Mouse (Mus musculus): ENCODE data around the gene Cd300ld4. TPM values are rescaled to one million over a fixed set of nuclear protein-coding genes. Genes with fewer than 3 reads are reported as not detected.
"Not testable (repeated sequence)": the region's sequence is repeated elsewhere in the genome, so short reads cannot be mapped to it uniquely, and the experiment has no call there.

Gene Cd300ld4
- not detected in 2 replicates for polyA plus RNA-seq (2015; fragmentation: Nextera tagmentation; extraction: Ambion mirVana)

GRCm38 (mm10) chr11:115026912-115027311 is at the start of gene Cd300ld4:
Gene Cd300ld4 (minus strand): TSS chr11:115027012.
- H3K4me1 ChIP-seq (ENCODE audit: insufficient read depth, low read depth, low read length); H3K4me3 ChIP-seq (ENCODE audit: low read depth, low read length); H3K27me3 ChIP-seq (replicated peaks; ENCODE audit: insufficient read depth, low read length); H3K4me2 ChIP-seq (replicated peaks; ENCODE audit: low read depth, low read length); DNase-seq (ENCODE audit: low spot score); H3K27ac ChIP-seq (ENCODE audit: low read length); H3K36me3 ChIP-seq (ENCODE audit: insufficient read depth, low read length); H3K9ac ChIP-seq (replicated peaks; ENCODE audit: low read depth); ATAC-seq; H3K9me3 ChIP-seq (ENCODE audit: low read length): not testable (repeated sequence)
- no CpG with 5 or more reads among the region's 6 CpGs for WGBS

- H3K36me3 ChIP-seq (ENCODE audit: insufficient read depth, low read length) = no peaks in the 10 kb centered on the region
- ATAC-seq (no peak), DNase-seq (ENCODE audit: low spot score) (no peak)
- H3K4me3 ChIP-seq (ENCODE audit: low read depth, low read length) = no peak overlapping the region
- no peak for TF ChIP-seq CTCF (IDR thresholded peaks at IDR 0.05)
- no peak for TF ChIP-seq EP300 (IDR thresholded peaks at IDR 0.05)
- no peak overlapping the region for H3K4me2 ChIP-seq (replicated peaks; ENCODE audit: low read depth, low read length)
- 34% methylated on average over 5 of the region's 5 CpGs for WGBS
- no peaks in the 10 kb centered on the region for H3K27me3 ChIP-seq (replicated peaks; ENCODE audit: insufficient read depth, low read length)
- 0 out of 2 replicates have a peak, but pooled peaks cover 3% of the 10 kb centered on the region for H3K4me1 ChIP-seq (ENCODE audit: insufficient read depth, low read depth, low read length)
- H3K27ac ChIP-seq (ENCODE audit: low read length) = no peak overlapping the region
- no peaks in the 10 kb centered on the region for H3K9me3 ChIP-seq (ENCODE audit: low read length)
- no peak overlapping the region for H3K9ac ChIP-seq (replicated peaks; ENCODE audit: low read depth)
Observed at GRCm38 (mm10) chr11:115075859-115076258, 49.0 kb upstream of the Cd300ld4 start.

GRCm38 (mm10) chr11:115075407-115075806 is 48.6 kb upstream of the Cd300ld4 start:
- 36% methylated on average over 7 of the region's 7 CpGs for WGBS
- Histone ChIP-seq H3K4me1 (ENCODE audit: insufficient read depth, low read depth, low read length) (0 out of 2 replicates have a peak, but pooled peaks cover 3% of the 10 kb centered on the region), H3K27me3 (replicated peaks; ENCODE audit: insufficient read depth, low read length) (no peaks in the 10 kb centered on the region), H3K4me2 (replicated peaks; ENCODE audit: low read depth, low read length) (no peak overlapping the region), H3K27ac (ENCODE audit: low read length) (no peak overlapping the region), H3K9me3 (ENCODE audit: low read length) (no peaks in the 10 kb centered on the region), H3K9ac (replicated peaks; ENCODE audit: low read depth) (no peak overlapping the region), H3K4me3 (ENCODE audit: low read depth, low read length) (no peak overlapping the region), H3K36me3 (ENCODE audit: insufficient read depth, low read length) (no peaks in the 10 kb centered on the region)
- DNase-seq (ENCODE audit: low spot score) (no peak), ATAC-seq (no peak)
- no peak for TF ChIP-seq EP300 (IDR thresholded peaks at IDR 0.05)
- TF ChIP-seq CTCF (IDR thresholded peaks at IDR 0.05) = no peak

- 66% methylated on average over 5 of the region's 5 CpGs for WGBS
- TF ChIP-seq CTCF (IDR thresholded peaks at IDR 0.05) (no peak), EP300 (IDR thresholded peaks at IDR 0.05) (no peak)
- H3K4me3 ChIP-seq (ENCODE audit: low read depth, low read length) = no peak overlapping the region
Observed at GRCm38 (mm10) chr11:115073002-115073401, 46.2 kb upstream of the Cd300ld4 start.

GRCm38 (mm10) chr11:115071631-115072294 is 45.0 kb upstream of the Cd300ld4 start:
- Histone ChIP-seq H3K4me3 (ENCODE audit: low read depth, low read length) (no peak overlapping the region), H3K4me2 (replicated peaks; ENCODE audit: low read depth, low read length) (peak overlapping the region; percentile 28), H3K9me3 (ENCODE audit: low read length) (no peaks in the 10 kb centered on the region), H3K27me3 (replicated peaks; ENCODE audit: insufficient read depth, low read length) (no peaks in the 10 kb centered on the region), H3K4me1 (ENCODE audit: insufficient read depth, low read depth, low read length) (0 out of 2 replicates have a peak, but pooled peaks cover 3% of the 10 kb centered on the region), H3K27ac (ENCODE audit: low read length) (peak overlapping the region; percentile 27; the same call in 1 of the 2 replicates), H3K9ac (replicated peaks; ENCODE audit: low read depth) (no peak overlapping the region), H3K36me3 (ENCODE audit: insufficient read depth, low read length) (no peaks in the 10 kb centered on the region)
- ATAC-seq (peak; percentile 85), DNase-seq (ENCODE audit: low spot score) (peak; percentile 86)
- 7% methylated on average over 13 of the region's 14 CpGs for WGBS
- peak; percentile 37 for TF ChIP-seq CTCF (IDR thresholded peaks at IDR 0.05)
- TF ChIP-seq EP300 (IDR thresholded peaks at IDR 0.05) = no peak

More at GRCm38 (mm10) chr11:115073002-115073401, 46.2 kb upstream of the Cd300ld4 start:
- Histone ChIP-seq H3K27me3 (replicated peaks; ENCODE audit: insufficient read depth, low read length) (no peaks in the 10 kb centered on the region), H3K27ac (ENCODE audit: low read length) (no peak overlapping the region), H3K9me3 (ENCODE audit: low read length) (no peaks in the 10 kb centered on the region), H3K36me3 (ENCODE audit: insufficient read depth, low read length) (no peaks in the 10 kb centered on the region), H3K4me1 (ENCODE audit: insufficient read depth, low read depth, low read length) (0 out of 2 replicates have a peak, but pooled peaks cover 3% of the 10 kb centered on the region), H3K4me2 (replicated peaks; ENCODE audit: low read depth, low read length) (no peak overlapping the region), H3K9ac (replicated peaks; ENCODE audit: low read depth) (0 out of 2 replicates have a peak overlapping the region, but pooled peaks have one; percentile 8)
- no peak for ATAC-seq
- no peak for DNase-seq (ENCODE audit: low spot score)

GRCm38 (mm10) chr11:115071015-115071551 is 44.3 kb upstream of the Cd300ld4 start:
- H3K27ac ChIP-seq (ENCODE audit: low read length) = no peak overlapping the region
- H3K4me1 ChIP-seq (ENCODE audit: insufficient read depth, low read depth, low read length) = 0 out of 2 replicates have a peak, but pooled peaks cover 3% of the 10 kb centered on the region
- TF ChIP-seq EP300 (IDR thresholded peaks at IDR 0.05) = no peak
- no peak for TF ChIP-seq CTCF (IDR thresholded peaks at IDR 0.05)
- no peaks in the 10 kb centered on the region for H3K9me3 ChIP-seq (ENCODE audit: low read length)
- WGBS = 4% methylated on average over 9 of the region's 9 CpGs
- ATAC-seq (no peak), DNase-seq (ENCODE audit: low spot score) (no peak)
- no peaks in the 10 kb centered on the region for H3K36me3 ChIP-seq (ENCODE audit: insufficient read depth, low read length)
- peak overlapping the region; percentile 28; the same call in 1 of the 2 replicates for H3K4me2 ChIP-seq (replicated peaks; ENCODE audit: low read depth, low read length)
- H3K9ac ChIP-seq (replicated peaks; ENCODE audit: low read depth) = no peak overlapping the region
- no peaks in the 10 kb centered on the region for H3K27me3 ChIP-seq (replicated peaks; ENCODE audit: insufficient read depth, low read length)
- no peak overlapping the region for H3K4me3 ChIP-seq (ENCODE audit: low read depth, low read length)
